8 mouse cellular contexts compared by ENCODE assay signal in genomic region chr8:80879426-80880195, GRCm38 (mm10). TPM values are rescaled to one million over a fixed set of nuclear protein-coding genes. Genes with fewer than 3 reads are reported as not detected.
DNase-seq lines count a peak whose midpoint lies in the region; ATAC-seq lines count a peak whose summit lies in the region.

No protein-coding gene starts in this region.

- no peaks in the 10 kb centered on the region for H3K36me3 ChIP-seq in forebrain, embryonic 14.5 days (ENCODE audit: control insufficient read depth, insufficient read depth, low read length)

- H3K9ac ChIP-seq in forebrain, embryonic 14.5 days (ENCODE audit: low read length) = peak overlapping the region; percentile 83

- WGBS in forebrain, embryonic 14.5 days = under 1% methylated on average over 89 of the region's 90 CpGs

- no peaks in the 10 kb centered on the region for H3K9me3 ChIP-seq in forebrain, embryonic 14.5 days (replicated peaks; ENCODE audit: control insufficient read depth, low read length)

- peak; percentile 85 for DNase-seq in NIH3T3 (ENCODE audit: low read depth)
- DNase-seq in forebrain, embryonic 14.5 days (ENCODE audit: low spot score) = peak; percentile 68
- DNase-seq in heart, postnatal 14 days = peak; percentile 86 to 87
- peak; percentile 63 to 70 for DNase-seq in layer of hippocampus, postnatal 10 days (ENCODE audit: low spot score in 2 of 2)
- peak; percentile 63 for DNase-seq in lung, postnatal 25 days (ENCODE audit: low spot score)
- peak; percentile 61 to 67 for DNase-seq in right cerebral cortex, postnatal 10 days (ENCODE audit: low spot score in 2 of 2)

- H3K4me3 ChIP-seq in brown adipose tissue, adult 24 weeks (ENCODE audit: insufficient read depth, low read depth, low read length) = peak overlapping the region; percentile 99
- peak overlapping the region; percentile 86 for H3K4me3 ChIP-seq in forebrain, embryonic 14.5 days (ENCODE audit: low read depth, low read length)

- peak overlapping the region; percentile 90 for H3K27ac ChIP-seq in brown adipose tissue, adult 24 weeks (replicated peaks; ENCODE audit: low read depth, low read length)
- peak overlapping the region; percentile 92 for H3K27ac ChIP-seq in forebrain, embryonic 14.5 days (ENCODE audit: low read depth, low read length)

- H3K4me1 ChIP-seq in brown adipose tissue, adult 24 weeks (ENCODE audit: control insufficient read depth, insufficient read depth, insufficient read length, low read length) = peaks cover 3% of the 10 kb centered on the region; the same call in 1 of the 2 replicates
- peaks cover 10% of the 10 kb centered on the region for H3K4me1 ChIP-seq in forebrain, embryonic 14.5 days (ENCODE audit: control insufficient read depth, insufficient read depth, low read length)

- H3K4me2 ChIP-seq in forebrain, embryonic 14.5 days (ENCODE audit: low read length) = peak overlapping the region; percentile 80

- H3K27me3 ChIP-seq in forebrain, embryonic 14.5 days (replicated peaks; ENCODE audit: control insufficient read depth, insufficient read depth, low read length) = no peaks in the 10 kb centered on the region

- peak; percentile 54 for ATAC-seq in forebrain, embryonic 14.5 days
- no peak for ATAC-seq in erythroid progenitor cell, adult 5-6 weeks (replicated peaks; ENCODE audit: low FRiP score, poor library complexity, severe bottlenecking)

- intact Hi-C loops in heart, postnatal 14 days (cut with DNase I) = loop anchor here (1.0 to 5.0 kb wide), 5 partner anchors 67 to 127 kb away; no protein-coding TSS in a partner anchor

RNA-seq across cellular contexts. Expression of gene Gab1, which starts 0.7 kb away (rescaled TPM):
- 6.1 and 8.2 TPM in 2 replicates for polyA plus RNA-seq in brown adipose tissue, adult 24 weeks (2012; ENCODE audit: insufficient read depth, insufficient read length, missing spikeins)
- polyA plus RNA-seq in forebrain, embryonic 14.5 days (2014; fragmentation: Nextera tagmentation; extraction: Ambion mirVana) = 15.4 and 15.8 TPM in 2 replicates
- total RNA-seq in heart, postnatal 14 days (2021) = 10 to 100 TPM; 35.5 to 40.0 TPM
- 10 to 100 TPM; 17.4 to 18.6 TPM for total RNA-seq in layer of hippocampus, postnatal 10 days (2021)
- 19.3 and 25.2 TPM in 2 replicates for total RNA-seq in erythroid progenitor cell, adult 5-6 weeks (2015; ENCODE audit: low replicate concordance)
- total RNA-seq in erythroid progenitor cell, adult 5-6 weeks (2017; ENCODE audit: low replicate concordance) = 5.8 and 13.2 TPM in 2 replicates
